Mouse (Mus musculus) kidney, adult 2 months (tissue): ENCODE measurements around the gene Nsun2. TPM values are rescaled to one million over a fixed set of nuclear protein-coding genes. Genes with fewer than 3 reads are reported as not detected.

Experiments
- DNase-seq: peaks from one replicate; pipeline ENCODE4 v3.0.0; 2021
- H3K27ac ChIP-seq: fragments of 200-500 bp; 2 replicates; pipeline ENCODE4 v1.5.1; 2012; ENCODE audit warnings: low read depth, low read length, control low read depth, inconsistent platforms; ENCODE audit not compliant: insufficient read depth
- H3K27me3 ChIP-seq: fragments of 200-500 bp; replicated peaks from 2 replicates; pipeline ENCODE4 v1.6.1; 2012; ENCODE audit warnings: mild to moderate bottlenecking, moderate library complexity, low read length, inconsistent platforms; ENCODE audit not compliant: control insufficient read depth, insufficient read depth
- H3K36me3 ChIP-seq: fragments of 200-500 bp; 2 replicates; pipeline ENCODE4 v1.6.1; 2012; ENCODE audit warnings: mild to moderate bottlenecking, moderate library complexity, low read length, inconsistent platforms; ENCODE audit not compliant: control insufficient read depth, insufficient read depth
- H3K4me1 ChIP-seq: fragments of 200-500 bp; 2 replicates; pipeline ENCODE4 v1.6.1; 2011; ENCODE audit warnings: low read length; ENCODE audit not compliant: control insufficient read depth, insufficient read depth
- H3K4me3 ChIP-seq: fragments of 200-500 bp; 2 replicates; pipeline ENCODE4 v1.5.1; 2011; ENCODE audit warnings: mild to moderate bottlenecking, low read depth, low read length, control low read depth; ENCODE audit not compliant: insufficient read depth
- CTCF ChIP-seq: fragments of 200-500 bp; conservative IDR thresholded peaks from 2 replicates; pipeline ENCODE4 v1.5.1; 2011; ENCODE audit warnings: low read depth, mild to moderate bottlenecking, control low read depth, low read length, moderate library complexity, mixed read lengths; ENCODE audit not compliant: insufficient read depth, insufficient read length
- POLR2A ChIP-seq: fragments of 200-500 bp; IDR thresholded peaks from one replicate; pipeline ENCODE4 v1.6.1; 2011; ENCODE audit warnings: low read depth, low read length, control low read depth
- WGBS: fragments of 180-500 bp; shearing (Covaris S2); methylation state at CpG from one replicate; pipeline ENCODE4 v1.1.7; 2018; 5-methylcytosine and 5-hydroxymethylcytosine counted together
- polyA plus RNA-seq: library from polyadenylated mRNA; depleted of rRNA; stranded (reverse); fragments of >200 nt; gene quantifications from 2 replicates; pipeline ENCODE4 v1.2.3, GENCODE M21; 2012; rRNA removed

Nsun2 gene
- polyA plus RNA-seq, 1 experiment: 47.9 TPM

DNA sequence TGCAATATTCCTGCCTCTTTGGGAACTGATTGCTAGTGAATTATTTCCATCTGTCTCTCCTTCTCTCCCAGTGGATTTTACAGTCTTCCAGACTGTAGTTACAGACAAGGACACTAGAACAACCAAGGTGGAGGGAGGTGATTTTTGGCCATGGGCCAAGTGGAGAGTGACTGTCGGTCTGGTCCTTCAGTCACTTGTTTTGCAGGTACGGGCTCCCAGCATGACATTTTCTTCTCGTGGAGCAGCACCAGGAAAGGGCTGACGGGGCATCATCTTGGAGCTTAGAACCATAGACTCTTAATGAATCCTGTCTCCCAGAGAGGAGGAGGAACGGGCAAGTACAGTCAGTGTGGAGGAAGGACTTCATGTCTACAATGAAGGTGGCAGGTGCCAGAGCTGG, 138.6 kb downstream of the Nsun2 start:
- no peak for DNase-seq
- Histone ChIP-seq H3K27me3 (no peaks in the 10 kb centered on the region), H3K27ac (no peak overlapping the region), H3K4me3 (no peak overlapping the region), H3K36me3 (no peaks in the 10 kb centered on the region), H3K4me1 (no peaks in the 10 kb centered on the region)
- TF ChIP-seq POLR2A: no peak
- no peak for TF ChIP-seq CTCF
- WGBS: 81% methylated on average over 5 of the region's 5 CpGs

DNA sequence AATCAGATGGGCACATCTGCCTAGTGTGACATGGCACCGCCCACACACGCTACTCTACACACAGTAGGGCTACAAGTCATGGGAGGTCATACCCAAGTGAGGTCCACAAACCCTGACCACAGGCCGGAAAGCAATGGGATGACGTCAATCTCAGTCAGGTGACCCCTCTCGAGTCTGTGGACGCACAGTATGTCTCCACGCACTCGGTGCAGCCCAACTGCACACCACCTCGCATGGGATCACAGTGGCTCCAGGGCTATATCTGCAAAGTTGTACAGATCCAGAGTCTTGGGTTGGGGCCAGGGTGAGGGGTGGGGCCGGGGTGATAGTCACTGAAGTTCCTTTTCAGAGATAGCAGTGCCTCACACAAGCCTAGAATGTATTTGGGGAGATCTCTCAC, 139.0 kb downstream of the Nsun2 start:
- no peak for DNase-seq
- WGBS: 91% methylated on average over 10 of the region's 10 CpGs
- H3K27ac ChIP-seq: no peak overlapping the region
- no peaks in the 10 kb centered on the region for H3K27me3 ChIP-seq
- no peaks in the 10 kb centered on the region for H3K4me1 ChIP-seq
- no peaks in the 10 kb centered on the region for H3K36me3 ChIP-seq
- H3K4me3 ChIP-seq: no peak overlapping the region
- no peak for TF ChIP-seq CTCF
- no peak for TF ChIP-seq POLR2A

DNA sequence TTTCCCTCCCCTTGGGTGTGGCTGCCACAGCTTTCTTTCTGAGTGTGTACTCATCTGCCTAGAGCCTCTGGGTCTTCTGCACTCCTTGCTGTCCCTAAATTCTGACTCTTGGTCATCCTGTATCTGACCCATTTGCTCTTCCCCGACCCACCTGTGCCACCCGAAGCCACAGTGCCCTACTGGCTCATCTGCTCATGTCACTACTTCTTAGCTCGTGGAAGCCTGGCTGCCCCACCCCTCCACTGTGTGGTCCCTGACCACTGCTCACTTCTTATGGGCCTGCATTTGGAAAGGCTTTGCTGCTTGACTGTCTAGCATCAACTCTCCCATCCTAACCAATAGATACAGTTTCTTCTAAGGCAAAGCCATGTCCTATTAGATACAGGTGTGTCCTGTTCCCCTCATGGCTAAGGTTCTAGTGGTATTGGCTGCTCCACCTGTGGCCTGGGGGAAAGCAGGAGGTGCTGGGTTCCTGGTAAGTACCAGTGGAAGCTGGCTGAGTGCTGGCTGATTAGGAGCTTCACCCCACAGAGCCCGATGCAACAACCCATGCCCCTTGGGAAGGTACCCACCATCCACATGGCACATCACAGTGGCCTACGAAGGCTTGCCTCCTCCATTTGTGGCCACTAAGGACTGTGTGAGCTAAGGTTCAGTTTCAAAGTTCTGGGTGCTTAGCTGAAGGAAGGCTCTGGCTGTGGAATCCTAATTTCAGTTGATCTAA, 139.8 kb downstream of the Nsun2 start:
- no peak for DNase-seq
- H3K36me3 ChIP-seq: no peaks in the 10 kb centered on the region

DNA sequence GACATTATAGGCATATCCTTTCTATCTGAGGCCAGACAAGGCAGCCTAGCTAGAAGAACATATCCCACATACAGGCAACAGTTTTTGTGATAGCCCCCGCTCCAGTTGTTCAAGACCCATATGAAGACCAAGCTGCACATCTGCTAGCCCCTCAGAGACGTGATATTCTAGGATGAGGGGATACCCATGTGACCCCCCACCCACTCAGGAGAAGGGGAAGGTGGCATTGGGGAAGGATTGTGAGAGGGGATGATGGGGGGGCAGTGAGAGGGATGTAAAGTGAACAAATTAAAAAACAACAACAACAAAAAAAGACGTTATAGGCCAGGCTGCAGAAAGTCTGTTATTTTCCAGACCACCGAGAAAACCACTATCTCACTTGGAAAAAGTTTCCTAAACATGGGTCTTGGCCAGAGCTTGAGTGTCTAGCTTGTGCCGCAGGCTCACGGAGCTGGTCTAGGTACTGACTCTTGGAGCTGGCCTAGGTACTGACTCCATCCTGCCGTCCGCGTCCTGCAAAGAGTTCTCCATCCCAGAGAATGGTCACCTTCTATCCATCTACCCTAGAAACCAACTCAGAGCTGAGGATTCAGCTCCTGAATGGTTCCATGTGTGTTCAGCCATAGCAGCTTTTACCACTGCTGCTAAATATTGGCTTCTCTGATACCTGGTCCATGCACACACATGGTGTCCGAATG, 140.5 kb downstream of the Nsun2 start:
- H3K27me3 ChIP-seq: no peaks in the 10 kb centered on the region
- no peak for DNase-seq
- H3K4me1 ChIP-seq: no peaks in the 10 kb centered on the region
- H3K4me3 ChIP-seq: no peak overlapping the region
- TF ChIP-seq POLR2A (no peak), CTCF (no peak)
- no peaks in the 10 kb centered on the region for H3K36me3 ChIP-seq
- WGBS: 55% methylated on average over 10 of the region's 10 CpGs
- no peak overlapping the region for H3K27ac ChIP-seq

More for the DNA sequence above, 139.8 kb downstream of the Nsun2 start:
- H3K27ac ChIP-seq: no peak overlapping the region
- H3K4me1 ChIP-seq: no peaks in the 10 kb centered on the region
- no peaks in the 10 kb centered on the region for H3K27me3 ChIP-seq
- no peak overlapping the region for H3K4me3 ChIP-seq
- no peak for TF ChIP-seq CTCF
- TF ChIP-seq POLR2A: no peak
- 79% methylated on average over 5 of the region's 5 CpGs for whole genome bisulfite sequencing

Other genes starting within 250 kb of the Nsun2 start
- 15.8 and 16.7 TPM in 2 replicates for gene Tent4a, start 871 bp downstream of the Nsun2 start, polyA plus RNA-seq
- gene Srd5a1, start 77.7 kb downstream of the Nsun2 start, polyA plus RNA-seq: 13.9 and 15.7 TPM in 2 replicates
- 1.2 and 1.8 TPM in 2 replicates for gene Ube2ql1, start 206.1 kb downstream of the Nsun2 start, polyA plus RNA-seq